Mouse (Mus musculus): ENCODE measurements around the gene Ccdc3. TPM values are rescaled to one million over a fixed set of nuclear protein-coding genes. Genes with fewer than 3 reads are reported as not detected.

The Ccdc3 gene
- polyA plus RNA-seq, 1 experiment = 0.96 TPM

DNA sequence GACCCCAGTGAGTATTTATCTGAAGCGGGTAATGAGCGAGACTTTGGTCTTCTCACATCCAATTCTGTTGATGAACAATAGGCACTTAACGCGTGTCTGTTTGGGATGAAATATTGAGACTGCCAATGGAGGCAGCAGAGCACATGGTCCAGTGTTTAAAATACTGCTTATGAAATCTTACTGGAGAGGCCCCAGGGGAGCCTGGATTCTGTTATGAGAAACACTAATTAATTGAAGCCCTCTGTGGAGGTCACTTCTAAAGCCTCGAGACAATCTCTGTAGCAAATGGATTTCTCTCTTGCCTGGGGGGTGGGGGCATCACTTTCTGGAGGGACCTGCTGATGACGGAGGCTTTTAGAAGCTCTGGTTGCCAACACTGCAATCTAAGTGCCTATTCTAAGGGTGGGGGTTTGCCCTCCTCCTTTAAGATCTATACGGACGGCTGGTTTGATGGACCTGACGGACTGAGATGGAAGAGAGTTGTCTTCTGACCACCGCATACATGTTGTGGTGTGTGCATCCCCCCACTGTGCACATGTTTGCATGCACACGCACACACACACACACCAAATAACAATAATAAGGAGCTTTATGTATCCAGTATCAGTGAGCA, 22.8 kb downstream of the Ccdc3 start:
- 92% methylated on average over 11 of the region's 11 CpGs for WGBS
- no peak overlapping the region for H3K27ac ChIP-seq (ENCODE audit: insufficient read depth, low read length)
- DNase-seq (ENCODE audit: low read depth in 1 of 2, low spot score in 2 of 2) = no peak
- H3K4me3 ChIP-seq (ENCODE audit: extremely low read depth, insufficient read depth, insufficient read length) = no peak overlapping the region
- TF ChIP-seq CTCF (IDR thresholded peaks at IDR 0.05; ENCODE audit: extremely low read depth, insufficient read depth, insufficient read length, insufficient replicate concordance) (no peak), POLR2A (IDR thresholded peaks at IDR 0.05; ENCODE audit: low read depth, low read length) (no peak)
- no peaks in the 10 kb centered on the region for H3K27me3 ChIP-seq (ENCODE audit: control insufficient read depth, insufficient read depth, low read length)
- H3K36me3 ChIP-seq (ENCODE audit: control insufficient read depth, insufficient read depth, low read length) = no peaks in the 10 kb centered on the region
- no peaks in the 10 kb centered on the region for H3K4me1 ChIP-seq (ENCODE audit: control insufficient read depth, insufficient read depth, insufficient read length)

DNA sequence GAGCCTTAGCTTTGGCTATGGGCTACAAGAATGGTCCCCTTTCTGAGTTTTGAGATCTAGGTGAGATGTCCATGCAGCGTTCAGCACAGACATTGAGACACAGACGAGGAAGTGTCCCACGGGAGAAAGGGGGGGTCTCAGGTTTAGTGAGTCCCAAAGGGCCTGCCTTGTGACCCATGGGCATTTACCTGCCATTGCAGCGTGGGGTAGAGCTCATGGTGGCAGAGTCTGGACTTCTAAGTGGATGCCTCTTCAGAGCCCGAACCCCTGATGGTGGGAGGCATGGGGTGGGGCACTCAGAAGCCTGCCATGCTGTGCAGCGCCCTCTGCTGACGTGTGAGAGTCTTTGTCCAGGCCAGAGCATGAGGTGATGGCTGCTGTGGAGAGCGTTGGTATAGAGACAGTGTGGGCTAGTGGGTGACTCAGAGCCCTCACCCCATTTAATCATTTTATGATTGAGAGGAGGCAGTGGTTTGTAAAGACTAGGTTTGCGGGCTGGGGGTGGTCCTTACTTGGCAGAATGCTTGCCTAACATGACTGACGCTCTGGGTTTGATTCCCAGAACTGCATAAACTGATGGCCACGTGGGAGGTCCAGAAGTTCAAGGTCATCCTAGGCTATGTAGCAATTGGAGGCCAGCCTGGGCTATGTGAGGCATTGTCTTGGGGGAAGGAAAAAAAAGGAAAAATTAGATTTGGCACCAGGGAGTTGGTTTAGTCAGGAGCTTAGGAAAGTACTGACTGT, 23.6 kb downstream of the Ccdc3 start:
- no peak for TF ChIP-seq POLR2A (IDR thresholded peaks at IDR 0.05; ENCODE audit: low read depth, low read length)
- TF ChIP-seq CTCF (IDR thresholded peaks at IDR 0.05; ENCODE audit: extremely low read depth, insufficient read depth, insufficient read length, insufficient replicate concordance) = no peak
- Histone ChIP-seq H3K27ac (ENCODE audit: insufficient read depth, low read length) (no peak overlapping the region), H3K4me1 (ENCODE audit: control insufficient read depth, insufficient read depth, insufficient read length) (no peaks in the 10 kb centered on the region), H3K4me3 (ENCODE audit: extremely low read depth, insufficient read depth, insufficient read length) (no peak overlapping the region), H3K27me3 (ENCODE audit: control insufficient read depth, insufficient read depth, low read length) (no peaks in the 10 kb centered on the region), H3K36me3 (ENCODE audit: control insufficient read depth, insufficient read depth, low read length) (no peaks in the 10 kb centered on the region)
- DNase-seq (ENCODE audit: low read depth in 1 of 2, low spot score in 2 of 2) = no peak
- WGBS = 74% methylated on average over 11 of the region's 11 CpGs

DNA sequence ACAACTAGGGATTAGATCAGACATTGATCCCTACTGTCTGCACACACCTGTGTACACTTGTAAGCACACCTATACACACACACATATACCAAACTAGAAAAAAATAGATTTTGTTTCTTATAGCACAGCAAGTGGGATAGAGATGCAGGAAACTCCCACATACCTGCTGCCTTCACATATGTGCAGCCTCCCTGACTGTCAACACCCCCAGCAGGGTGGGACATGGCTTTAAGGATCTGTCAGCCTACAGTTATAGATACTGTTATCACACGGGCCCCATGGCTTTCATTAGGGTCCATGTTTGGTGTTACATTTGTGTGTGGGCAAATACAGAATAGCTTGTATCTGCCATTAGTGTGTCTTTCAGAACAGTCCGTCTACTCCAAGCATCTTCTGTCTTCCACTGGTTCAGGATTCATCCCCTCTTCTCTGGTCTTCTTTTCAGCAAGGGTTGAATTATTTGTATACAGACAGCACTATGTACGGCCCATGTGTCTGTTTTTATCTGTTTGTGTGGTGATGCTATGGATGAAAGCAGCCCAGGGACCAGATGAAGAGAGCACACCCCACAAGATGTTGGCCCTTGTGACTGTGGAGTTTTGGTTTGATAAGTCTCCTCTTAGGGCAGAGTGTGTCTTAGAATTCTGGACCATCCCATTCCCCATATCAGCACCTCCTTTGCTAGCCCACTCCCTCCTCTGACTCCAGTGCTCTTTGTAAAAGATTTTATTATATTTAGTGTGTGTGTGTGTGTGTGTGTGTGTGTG, 24.5 kb downstream of the Ccdc3 start:
- WGBS = 77% methylated on average over 3 of the region's 3 CpGs
- TF ChIP-seq POLR2A (IDR thresholded peaks at IDR 0.05; ENCODE audit: low read depth, low read length) (no peak), CTCF (IDR thresholded peaks at IDR 0.05; ENCODE audit: extremely low read depth, insufficient read depth, insufficient read length, insufficient replicate concordance) (no peak)
- Histone ChIP-seq H3K36me3 (ENCODE audit: control insufficient read depth, insufficient read depth, low read length) (no peaks in the 10 kb centered on the region), H3K4me1 (ENCODE audit: control insufficient read depth, insufficient read depth, insufficient read length) (no peaks in the 10 kb centered on the region), H3K27ac (ENCODE audit: insufficient read depth, low read length) (no peak overlapping the region), H3K27me3 (ENCODE audit: control insufficient read depth, insufficient read depth, low read length) (no peaks in the 10 kb centered on the region), H3K4me3 (ENCODE audit: extremely low read depth, insufficient read depth, insufficient read length) (no peak overlapping the region)
- no peak for DNase-seq (ENCODE audit: low read depth in 1 of 2, low spot score in 2 of 2)

DNA sequence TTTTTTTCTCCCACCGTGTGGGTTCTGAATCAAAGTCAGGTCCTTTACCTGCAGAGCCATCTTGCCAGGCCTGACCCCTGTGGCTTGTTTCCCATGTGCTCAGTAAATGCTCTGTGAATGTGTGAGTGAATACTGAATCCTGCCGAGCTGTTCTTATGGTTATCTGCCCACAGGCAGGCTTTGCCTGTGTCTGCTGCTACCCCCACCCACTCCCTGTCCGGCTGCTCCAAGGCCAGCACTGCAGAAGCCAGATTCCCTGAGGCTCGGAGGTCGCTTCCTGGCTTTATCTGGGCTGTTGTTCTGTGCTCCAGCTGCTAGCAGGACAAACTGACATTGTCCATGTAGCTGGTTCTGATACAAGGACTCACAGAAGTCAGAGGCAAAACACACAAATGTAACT, 25.2 kb downstream of the Ccdc3 start:
- no peak for DNase-seq (ENCODE audit: low read depth in 1 of 2, low spot score in 2 of 2)
- 72% methylated on average over 5 of the region's 5 CpGs for WGBS

DNA sequence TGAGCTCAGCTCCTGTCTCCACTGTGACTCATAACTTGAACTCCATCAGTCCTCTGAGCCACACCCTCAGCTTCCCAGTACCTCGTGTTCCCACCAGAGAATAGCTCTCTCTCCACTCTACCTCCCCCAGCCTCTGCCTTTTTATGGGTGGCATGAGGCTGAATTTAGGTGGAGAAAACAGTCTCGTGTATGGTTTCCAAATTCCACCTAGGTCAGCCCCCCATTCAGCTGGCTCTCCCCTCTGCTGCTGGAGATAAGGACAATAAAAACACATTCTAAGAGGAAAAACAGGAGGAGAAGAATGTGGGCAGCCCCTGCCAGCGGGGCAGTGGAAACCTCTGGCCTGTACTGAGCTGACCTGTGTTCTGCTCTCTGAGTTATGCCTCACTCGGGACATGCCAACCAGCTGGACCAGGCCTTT, 28.4 kb downstream of the Ccdc3 start:
- WGBS = 44% methylated on average over 4 of the region's 4 CpGs

More for the DNA sequence above, 25.2 kb downstream of the Ccdc3 start:
- no peaks in the 10 kb centered on the region for H3K36me3 ChIP-seq (ENCODE audit: control insufficient read depth, insufficient read depth, low read length)
- no peaks in the 10 kb centered on the region for H3K4me1 ChIP-seq (ENCODE audit: control insufficient read depth, insufficient read depth, insufficient read length)
- no peaks in the 10 kb centered on the region for H3K27me3 ChIP-seq (ENCODE audit: control insufficient read depth, insufficient read depth, low read length)
- H3K27ac ChIP-seq (ENCODE audit: insufficient read depth, low read length) = no peak overlapping the region
- H3K4me3 ChIP-seq (ENCODE audit: extremely low read depth, insufficient read depth, insufficient read length) = no peak overlapping the region
- TF ChIP-seq CTCF (IDR thresholded peaks at IDR 0.05; ENCODE audit: extremely low read depth, insufficient read depth, insufficient read length, insufficient replicate concordance) (no peak), POLR2A (IDR thresholded peaks at IDR 0.05; ENCODE audit: low read depth, low read length) (no peak)

DNA sequence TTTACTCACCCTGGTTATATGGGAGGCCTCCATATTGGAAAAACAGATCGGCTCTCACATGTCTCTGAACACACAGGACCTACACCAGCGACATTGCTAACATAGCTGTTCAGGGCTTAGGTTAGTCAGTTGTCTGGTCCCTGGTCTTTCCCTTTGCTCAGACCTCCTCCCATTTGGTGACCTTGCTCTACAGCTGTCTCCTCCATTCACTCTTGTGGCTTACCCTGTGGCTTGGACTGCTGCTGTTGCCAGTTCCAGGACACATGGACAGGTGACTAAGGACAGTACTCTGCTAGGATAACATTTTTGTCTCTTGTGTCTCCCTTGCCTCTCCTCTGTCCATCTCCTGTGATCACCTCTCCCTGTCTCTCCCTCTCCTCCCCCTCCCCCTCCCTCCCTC, 29.2 kb downstream of the Ccdc3 start:
- TF ChIP-seq POLR2A (IDR thresholded peaks at IDR 0.05; ENCODE audit: low read depth, low read length) (no peak), CTCF (IDR thresholded peaks at IDR 0.05; ENCODE audit: extremely low read depth, insufficient read depth, insufficient read length, insufficient replicate concordance) (no peak)
- Histone ChIP-seq H3K4me1 (ENCODE audit: control insufficient read depth, insufficient read depth, insufficient read length) (no peaks in the 10 kb centered on the region), H3K4me3 (ENCODE audit: extremely low read depth, insufficient read depth, insufficient read length) (no peak overlapping the region), H3K27me3 (ENCODE audit: control insufficient read depth, insufficient read depth, low read length) (no peaks in the 10 kb centered on the region), H3K27ac (ENCODE audit: insufficient read depth, low read length) (no peak overlapping the region), H3K36me3 (ENCODE audit: control insufficient read depth, insufficient read depth, low read length) (no peaks in the 10 kb centered on the region)
- WGBS = 93% methylated on average over 2 of the region's 2 CpGs
- no peak for DNase-seq (ENCODE audit: low read depth in 1 of 2, low spot score in 2 of 2)

More for the DNA sequence above, 28.4 kb downstream of the Ccdc3 start:
- H3K27ac ChIP-seq (ENCODE audit: insufficient read depth, low read length) = no peak overlapping the region
- DNase-seq (ENCODE audit: low read depth in 1 of 2, low spot score in 2 of 2) = no peak
- TF ChIP-seq CTCF (IDR thresholded peaks at IDR 0.05; ENCODE audit: extremely low read depth, insufficient read depth, insufficient read length, insufficient replicate concordance) (no peak), POLR2A (IDR thresholded peaks at IDR 0.05; ENCODE audit: low read depth, low read length) (no peak)
- H3K4me1 ChIP-seq (ENCODE audit: control insufficient read depth, insufficient read depth, insufficient read length) = no peaks in the 10 kb centered on the region
- no peaks in the 10 kb centered on the region for H3K27me3 ChIP-seq (ENCODE audit: control insufficient read depth, insufficient read depth, low read length)
- H3K36me3 ChIP-seq (ENCODE audit: control insufficient read depth, insufficient read depth, low read length) = no peaks in the 10 kb centered on the region
- no peak overlapping the region for H3K4me3 ChIP-seq (ENCODE audit: extremely low read depth, insufficient read depth, insufficient read length)
